Mouse (Mus musculus): ENCODE data around the gene 4833423E24Rik.

GRCm38 (mm10) chr2:85518879-85519278 lies at the start of gene 4833423E24Rik:
- TF ChIP-seq GATA2 (IDR thresholded peaks at IDR 0.05; ENCODE audit: borderline replicate concordance, low read depth, low read length) (no peak), CTCF (IDR thresholded peaks at IDR 0.05; ENCODE audit: low read depth, low read length) (no peak), GATA1 (IDR thresholded peaks at IDR 0.05; ENCODE audit: borderline replicate concordance, low read length) (no peak), TAL1 (conservative IDR thresholded peaks at IDR 0.05; ENCODE audit: low read depth, low read length) (no peak)
